Mouse (Mus musculus) kidney, adult 2 months (tissue): ENCODE measurements around the gene Top3a.
"Not testable (repeated sequence)": the region's sequence is repeated elsewhere in the genome, so short reads cannot be mapped to it uniquely, and the experiment has no call there.

Source experiments
- CTCF ChIP-seq: fragments of 200-500 bp; conservative IDR thresholded peaks from 2 replicates; pipeline ENCODE4 v1.5.1; 2011; ENCODE audit warnings: low read depth, mild to moderate bottlenecking, control low read depth, low read length, moderate library complexity, mixed read lengths; ENCODE audit not compliant: insufficient read depth, insufficient read length
- POLR2A ChIP-seq: fragments of 200-500 bp; IDR thresholded peaks from one replicate; pipeline ENCODE4 v1.6.1; 2011; ENCODE audit warnings: low read depth, low read length, control low read depth

- TF ChIP-seq CTCF, POLR2A: not testable (repeated sequence)
Measured at GRCm38 (mm10) chr11:60811618-60812017, 34.5 kb upstream of the Top3a start, which contains the start of gene Shmt1.
